ENCODE assay signal across 13 mouse cellular contexts in the genomic region with DNA sequence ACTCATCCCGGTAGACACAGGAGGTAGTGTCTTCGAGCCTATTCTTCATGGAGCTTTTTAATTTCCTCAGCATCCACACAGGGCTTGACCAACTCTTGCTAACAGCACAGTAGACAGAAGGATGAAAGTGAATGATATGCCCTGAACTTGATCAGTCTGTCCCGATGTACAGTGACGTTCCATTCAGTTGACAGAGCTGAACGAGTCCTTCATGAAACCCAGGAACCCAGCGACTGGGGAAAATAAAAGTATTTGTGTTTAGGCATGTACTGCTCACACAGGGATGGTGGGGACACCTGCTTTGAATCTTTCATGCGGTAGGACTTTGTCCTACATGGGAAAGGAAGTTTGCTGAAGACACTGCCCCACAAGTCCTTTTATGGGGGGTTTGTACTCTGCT.
"Had no signal": no experiment of that assay in that cellular context is flagged by ENCODE, and none has a peak within 500 bp of the region (broad histone marks: within the 10 kb centered on the region; RNA-seq: fewer than 3 reads in every experiment).

No protein-coding gene starts in this region.

- ATAC-seq: intestine, embryonic 15.5 days had no signal

- H3K4me1 ChIP-seq: intestine, embryonic 15.5 days; kidney, embryonic 15.5 days; liver, embryonic 15.5 days had no signal

- DNase-seq: kidney, adult 2 months; kidney, postnatal 25 days; lung, adult 2 months; lung, postnatal 14 days; spleen, adult 18-20 months; thymus, adult 18-20 months; thymus, postnatal 4 days had no signal

- H3K36me3 ChIP-seq: intestine, embryonic 15.5 days; kidney, embryonic 15.5 days; limb, embryonic 10.5 days; liver, embryonic 15.5 days; midbrain, embryonic 12.5 days had no signal

- H3K27ac ChIP-seq: intestine, embryonic 15.5 days; kidney, embryonic 15.5 days; limb, embryonic 10.5 days; liver, embryonic 15.5 days; macrophage had no signal

- H3K4me3 ChIP-seq: intestine, embryonic 15.5 days; kidney, embryonic 15.5 days; limb, embryonic 10.5 days; liver, embryonic 15.5 days; midbrain, embryonic 12.5 days had no signal

- H3K27me3 ChIP-seq: intestine, embryonic 15.5 days; kidney, embryonic 15.5 days; liver, embryonic 15.5 days; midbrain, embryonic 12.5 days had no signal
